ENCODE assay signal across 9 mouse cellular contexts in genomic region chr16:20715161-20715560, GRCm38 (mm10). TPM values are rescaled to one million over a fixed set of nuclear protein-coding genes. Genes with fewer than 3 reads are reported as not detected.
DNase-seq lines count a peak whose midpoint lies in the region; ATAC-seq and TF ChIP-seq lines count a peak whose summit lies in the region.
"Had no signal": no experiment of that assay in that cellular context is flagged by ENCODE, and none has a peak within 500 bp of the region (broad histone marks: within the 10 kb centered on the region; RNA-seq: fewer than 3 reads in every experiment).

No protein-coding gene starts in this region.

- H3K4me1 ChIP-seq in testis, adult 2 months (ENCODE audit: control insufficient read depth, insufficient read depth, low read length): peaks cover 11% of the 10 kb centered on the region
- peaks cover 84% of the 10 kb centered on the region for H3K4me1 ChIP-seq in liver, embryonic 13.5 days (replicated peaks)

- peak; percentile 59 for DNase-seq in cerebellum, adult 9-10 months
- no peak for DNase-seq in cerebellum, postnatal 4 days (ENCODE audit: low spot score in 2 of 2)
- no peak for DNase-seq in testis, postnatal 14 days (ENCODE audit: low spot score)
- DNase-seq in liver, embryonic 13.5 days: no peak
- no peak for DNase-seq in right cerebral cortex, postnatal 10 days (ENCODE audit: low spot score in 2 of 2)
- DNase-seq in adrenal gland, adult 8-10 months: no peak

- peak overlapping the region; percentile 41; the same call in 1 of the 2 replicates for H3K27ac ChIP-seq in testis, adult 2 months (ENCODE audit: control insufficient read depth, insufficient read depth, low read depth, low read length)
- peak overlapping the region; percentile 93 for H3K27ac ChIP-seq in liver, embryonic 13.5 days
- H3K27ac ChIP-seq: macrophage had no signal

- H3K27me3 ChIP-seq in testis, adult 2 months (ENCODE audit: control insufficient read depth, insufficient read depth, low read length): no peaks in the 10 kb centered on the region
- H3K27me3 ChIP-seq in liver, embryonic 13.5 days: no peaks in the 10 kb centered on the region

- H3K9me3 ChIP-seq in liver, embryonic 13.5 days (replicated peaks): no peaks in the 10 kb centered on the region

- H3K9ac ChIP-seq in liver, embryonic 13.5 days: peak overlapping the region; percentile 90

- peak overlapping the region; percentile 98 for H3K4me2 ChIP-seq in liver, embryonic 13.5 days

- no peak for TF ChIP-seq POLR2A in testis, adult 2 months (IDR thresholded peaks at IDR 0.05; ENCODE audit: control insufficient read depth, low read depth, low read length)

- WGBS in liver, embryonic 13.5 days (ENCODE audit: insufficient replicate concordance): 57% methylated on average over 2 of the region's 2 CpGs

- ATAC-seq in liver, embryonic 13.5 days (ENCODE audit: low read depth): no peak
- no peak for ATAC-seq in activated CD4-positive, CD25-positive, alpha-beta regulatory T cell, adult 4 months

- TF ChIP-seq CTCF in testis, adult 2 months (IDR thresholded peaks at IDR 0.05; ENCODE audit: control insufficient read depth, insufficient read depth, insufficient replicate concordance, low read depth, low read length): no peak

- peak overlapping the region; percentile 42 for H3K4me3 ChIP-seq in testis, adult 2 months (ENCODE audit: control insufficient read depth, low read depth, low read length)
- peak overlapping the region; percentile 83 for H3K4me3 ChIP-seq in liver, embryonic 13.5 days (replicated peaks)

- no peaks in the 10 kb centered on the region for H3K36me3 ChIP-seq in testis, adult 2 months (ENCODE audit: control insufficient read depth, insufficient read depth, low read length)
- peaks cover 34% of the 10 kb centered on the region for H3K36me3 ChIP-seq in liver, embryonic 13.5 days

RNA-seq across cellular contexts. Expression of gene Polr2h, which starts 2.3 kb away (rescaled TPM):
- 10.1 and 11.0 TPM in 2 replicates for polyA plus RNA-seq in testis, adult 2 months (2012; rRNA removed)
- polyA plus RNA-seq in liver, embryonic 13.5 days (2015; fragmentation: Nextera tagmentation; extraction: Ambion mirVana): 59.1 and 64.7 TPM in 2 replicates
- polyA plus RNA-seq in activated CD4-positive, CD25-positive, alpha-beta regulatory T cell, adult 4 months (2017; shearing (Covaris generic)): 10 to 100 TPM; 72.6 to 80.2 TPM
- 10 to 100 TPM; 44.3 to 56.0 (median 51.0) TPM for total RNA-seq in adrenal gland, adult 8-10 months (2022)

RNA-seq across cellular contexts. Expression of gene Clcn2, which starts 2.4 kb away (rescaled TPM):
- 68.6 and 77.2 TPM in 2 replicates for polyA plus RNA-seq in testis, adult 2 months (2012; rRNA removed)
- 7.4 and 7.6 TPM in 2 replicates for polyA plus RNA-seq in liver, embryonic 13.5 days (2015; fragmentation: Nextera tagmentation; extraction: Ambion mirVana)
- 1 to 10 TPM; 1.3 to 2.0 TPM for polyA plus RNA-seq in activated CD4-positive, CD25-positive, alpha-beta regulatory T cell, adult 4 months (2017; shearing (Covaris generic))
- 10 to 100 TPM; 44.5 to 52.2 (median 47.6) TPM for total RNA-seq in adrenal gland, adult 8-10 months (2022)

RNA-seq across cellular contexts. Expression of gene Chrd, which starts 17.8 kb away (rescaled TPM):
- 1.6 and 2.9 TPM in 2 replicates for polyA plus RNA-seq in testis, adult 2 months (2012; rRNA removed)
- 0.31 and 0.38 TPM in 2 replicates for polyA plus RNA-seq in liver, embryonic 13.5 days (2015; fragmentation: Nextera tagmentation; extraction: Ambion mirVana)
- polyA plus RNA-seq in activated CD4-positive, CD25-positive, alpha-beta regulatory T cell, adult 4 months (2017; shearing (Covaris generic)): not detected
- 10 to 100 TPM; 10.2 to 30.3 (median 20.0) TPM for total RNA-seq in adrenal gland, adult 8-10 months (2022)
- polyA plus RNA-seq: macrophage had no signal

RNA-seq across cellular contexts. Expression of gene Thpo, which starts 19.1 kb away (rescaled TPM):
- 0.22 and 0.53 TPM in 2 replicates for polyA plus RNA-seq in testis, adult 2 months (2012; rRNA removed)
- polyA plus RNA-seq in liver, embryonic 13.5 days (2015; fragmentation: Nextera tagmentation; extraction: Ambion mirVana): 3.2 and 4.0 TPM in 2 replicates
- under 1 TPM in 1 of 2 experiments, not detected in 1; 0.26 TPM for polyA plus RNA-seq in activated CD4-positive, CD25-positive, alpha-beta regulatory T cell, adult 4 months (2017; shearing (Covaris generic))
- total RNA-seq in adrenal gland, adult 8-10 months (2022): 1 to 10 TPM; 2.3 to 3.1 (median 2.7) TPM
- polyA plus RNA-seq: macrophage had no signal

RNA-seq across cellular contexts. Expression of gene Fam131a, which starts 22.1 kb away (rescaled TPM):
- 102 and 116 TPM in 2 replicates for polyA plus RNA-seq in testis, adult 2 months (2012; rRNA removed)
- polyA plus RNA-seq in liver, embryonic 13.5 days (2015; fragmentation: Nextera tagmentation; extraction: Ambion mirVana): 1.0 TPM in 2 replicates
- polyA plus RNA-seq in activated CD4-positive, CD25-positive, alpha-beta regulatory T cell, adult 4 months (2017; shearing (Covaris generic)): 1 to 10 TPM in 1 of 2 experiments, not detected in 1; 1.2 TPM
- 10 to 100 TPM; 15.1 to 24.4 (median 19.7) TPM for total RNA-seq in adrenal gland, adult 8-10 months (2022)
